Mouse (Mus musculus) thymus, adult 2 months (tissue): ENCODE data around the gene Ugt1a6a.
"Not testable (repeated sequence)": the region's sequence is repeated elsewhere in the genome, so short reads cannot be mapped to it uniquely, and the experiment has no call there.

ENCODE experiments used
- CTCF ChIP-seq: fragments of 200-500 bp; IDR thresholded peaks from 2 replicates; pipeline ENCODE4 v1.5.1; 2012; ENCODE audit warnings: mild to moderate bottlenecking, control low read depth, low read length, moderate library complexity, borderline replicate concordance; ENCODE audit not compliant: control insufficient read depth, poor library complexity, insufficient read depth; ENCODE audit errors: extremely low read depth
- POLR2A ChIP-seq: fragments of 200-500 bp; IDR thresholded peaks from 2 replicates; pipeline ENCODE4 v1.6.1; 2012; ENCODE audit warnings: mild to moderate bottlenecking, low read length, control low read depth, moderate library complexity; ENCODE audit not compliant: control insufficient read depth, poor library complexity, insufficient read depth; ENCODE audit errors: extremely low read depth

GRCm38 (mm10) chr1:88145278-88145677 is 10.7 kb downstream of the Ugt1a6a start:
- TF ChIP-seq POLR2A, CTCF: not testable (repeated sequence)
